Mouse (Mus musculus) cerebellum, adult 2 months (tissue): ENCODE data around the gene Syn2. TPM values are rescaled to one million over a fixed set of nuclear protein-coding genes. Genes with fewer than 3 reads are reported as not detected.

Source experiments
- DNase-seq, 2 experiments: peaks; one replicate each; pipeline ENCODE4 v3.0.0; 2021
- H3K27ac ChIP-seq: fragments of 200-500 bp; 2 replicates; pipeline ENCODE4 v1.5.1; 2012; ENCODE audit warnings: low read length, control low read depth, inconsistent platforms; ENCODE audit not compliant: insufficient read depth
- H3K27me3 ChIP-seq: fragments of 200-500 bp; 2 replicates; pipeline ENCODE4 v1.6.1; 2012; ENCODE audit warnings: inconsistent platforms, mild to moderate bottlenecking, low read length, moderate library complexity; ENCODE audit not compliant: control insufficient read depth, insufficient read depth
- H3K4me1 ChIP-seq: fragments of 200-500 bp; 2 replicates; pipeline ENCODE4 v1.6.1; 2011; ENCODE audit warnings: low read length; ENCODE audit not compliant: control insufficient read depth, insufficient read depth
- H3K4me3 ChIP-seq: fragments of 200-500 bp; replicated peaks from 2 replicates; pipeline ENCODE3; 2011; ENCODE audit warnings: mild to moderate bottlenecking, low read depth, low read length, control low read depth; ENCODE audit not compliant: insufficient read depth
- CTCF ChIP-seq: fragments of 200-500 bp; IDR thresholded peaks from 2 replicates; pipeline ENCODE4 v1.5.1; 2011; ENCODE audit warnings: low read depth, mild to moderate bottlenecking, control low read depth, low read length, moderate library complexity, borderline replicate concordance; ENCODE audit not compliant: insufficient read depth
- POLR2A ChIP-seq: fragments of 200-500 bp; IDR thresholded peaks from 2 replicates; pipeline ENCODE4 v1.6.1; 2011; ENCODE audit warnings: low read length, control low read depth, borderline replicate concordance; ENCODE audit not compliant: insufficient read depth
- WGBS: fragments of 180-500 bp; shearing (Covaris S2); methylation state at CpG from one replicate; pipeline ENCODE4 v1.1.7; 2018; 5-methylcytosine and 5-hydroxymethylcytosine counted together
- polyA plus RNA-seq: library from polyadenylated mRNA; depleted of rRNA; stranded (reverse); fragments of >200 nt; gene quantifications from 2 replicates; pipeline ENCODE4 v1.2.3, GENCODE M21; 2012

Gene Syn2
- polyA plus RNA-seq, 1 experiment = 272 TPM

DNA sequence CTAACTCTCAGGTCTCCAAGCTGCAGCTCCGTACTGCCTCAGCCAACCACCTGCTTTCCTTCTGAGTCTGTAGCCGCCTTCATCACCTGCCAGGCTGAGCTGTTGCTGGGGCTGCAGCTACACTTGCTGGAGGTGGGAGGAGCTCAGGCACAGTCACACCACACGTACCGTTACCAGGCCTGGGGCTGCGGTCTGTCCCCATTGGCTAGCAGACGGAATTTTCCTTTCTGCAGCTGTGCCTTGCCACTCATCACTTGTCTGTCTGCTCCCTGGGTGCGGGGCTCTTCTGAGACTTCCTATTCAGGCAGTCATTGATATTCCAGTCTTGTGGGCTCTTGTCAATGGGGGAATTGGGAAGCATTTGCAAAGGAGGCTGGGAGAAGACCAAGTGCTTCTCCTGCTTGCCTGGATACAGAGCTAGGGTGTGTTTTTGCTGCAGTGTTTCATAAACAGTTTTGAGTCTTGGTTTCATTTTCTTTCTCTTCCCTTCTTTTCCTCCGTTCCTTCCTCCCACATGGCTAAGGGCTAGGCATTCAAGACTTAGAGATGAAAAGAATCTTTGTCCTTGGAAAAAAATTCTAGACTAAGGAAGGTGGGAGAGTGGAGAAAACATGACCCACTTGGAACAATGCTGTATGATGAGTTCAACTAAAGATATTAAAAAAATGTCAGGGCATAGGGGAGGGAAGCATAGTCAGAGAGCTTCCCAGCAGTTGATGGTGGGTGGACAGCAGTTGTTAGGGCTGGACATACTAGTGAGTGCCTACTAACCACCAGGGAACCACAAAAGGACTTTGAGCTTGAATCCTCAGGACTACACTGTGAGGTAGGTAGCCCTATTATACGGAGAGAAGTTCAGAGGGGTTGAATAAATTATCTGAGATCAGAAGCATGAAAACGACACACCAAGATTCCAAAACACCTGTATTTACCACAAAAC is 11.2 kb upstream of the Syn2 start:
- Histone ChIP-seq H3K4me1 (peaks cover 14% of the 10 kb centered on the region; the same call in 1 of the 2 replicates), H3K27ac (peak overlapping the region; percentile 28; the same call in 1 of the 2 replicates), H3K27me3 (no peaks in the 10 kb centered on the region), H3K4me3 (no peak overlapping the region)
- TF ChIP-seq POLR2A (no peak), CTCF (no peak)
- WGBS = 61% methylated on average over 10 of the region's 10 CpGs
- DNase-seq = peak; percentile 39 to 63

DNA sequence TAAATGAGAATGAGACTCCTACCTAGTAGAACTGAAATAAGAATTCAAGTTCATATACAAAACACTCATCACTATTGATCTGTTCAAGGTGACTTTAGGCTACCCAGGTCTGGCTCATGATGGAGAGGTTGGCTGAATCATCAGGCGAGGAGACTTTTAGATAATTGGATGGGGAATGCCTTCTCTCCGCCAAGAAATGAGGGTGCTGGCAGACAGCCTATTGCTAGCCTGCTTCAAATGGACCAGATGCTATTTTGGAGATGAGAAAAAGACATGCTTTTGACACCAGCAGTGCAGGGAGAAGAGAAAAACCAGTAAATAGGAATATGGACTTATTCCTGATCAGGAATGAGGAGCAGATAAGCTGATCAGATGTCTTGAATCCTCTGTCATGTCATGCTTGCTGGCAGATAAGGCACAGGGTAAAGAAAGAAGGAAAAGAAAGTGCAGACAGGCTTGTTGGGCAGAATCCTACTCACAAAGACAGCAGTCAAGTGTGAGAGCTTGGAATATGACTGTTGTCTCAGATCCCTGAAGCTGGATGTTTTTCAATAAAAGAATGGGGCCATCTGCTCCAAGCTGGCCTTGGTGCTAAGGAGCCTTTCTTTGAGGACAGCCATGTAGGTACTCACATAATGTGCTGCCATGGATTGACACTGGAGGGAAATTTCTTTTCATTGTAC is 9.9 kb upstream of the Syn2 start:
- Histone ChIP-seq H3K4me3 (no peak overlapping the region), H3K27ac (peak overlapping the region; percentile 69; the same call in 1 of the 2 replicates), H3K4me1 (peaks cover 14% of the 10 kb centered on the region; the same call in 1 of the 2 replicates), H3K27me3 (no peaks in the 10 kb centered on the region)
- TF ChIP-seq CTCF (no peak), POLR2A (no peak)
- 1% methylated on average over 2 of the region's 2 CpGs for WGBS
- peak; percentile 92 to 95 for DNase-seq

- TF ChIP-seq POLR2A (no peak), CTCF (no peak)
- peak overlapping the region; percentile 69; the same call in 1 of the 2 replicates for H3K27ac ChIP-seq
- no peak overlapping the region for H3K4me3 ChIP-seq
- H3K4me1 ChIP-seq = peaks cover 14% of the 10 kb centered on the region; the same call in 1 of the 2 replicates
- 19% methylated on average over 1 of the region's 1 CpGs for WGBS
- no peaks in the 10 kb centered on the region for H3K27me3 ChIP-seq
- DNase-seq = no peak
Observed at GRCm38 (mm10) chr6:115125358-115125720, 9.4 kb upstream of the Syn2 start.

GRCm38 (mm10) chr6:115126232-115126785 is 8.4 kb upstream of the Syn2 start:
- WGBS = 30% methylated on average over 2 of the region's 2 CpGs

GRCm38 (mm10) chr6:115126851-115127250 is 7.9 kb upstream of the Syn2 start:
- Histone ChIP-seq H3K27ac (no peak overlapping the region), H3K4me1 (peaks cover 14% of the 10 kb centered on the region; the same call in 1 of the 2 replicates), H3K27me3 (no peaks in the 10 kb centered on the region), H3K4me3 (no peak overlapping the region)
- 53% methylated on average over 3 of the region's 3 CpGs for WGBS
- no peak for DNase-seq
- TF ChIP-seq CTCF (no peak), POLR2A (no peak)

More at GRCm38 (mm10) chr6:115126232-115126785, 8.4 kb upstream of the Syn2 start:
- Histone ChIP-seq H3K27me3 (no peaks in the 10 kb centered on the region), H3K27ac (peak overlapping the region; percentile 73), H3K4me3 (no peak overlapping the region), H3K4me1 (peaks cover 14% of the 10 kb centered on the region; the same call in 1 of the 2 replicates)
- peak; percentile 24 to 45 for DNase-seq
- TF ChIP-seq CTCF (no peak), POLR2A (no peak)

DNA sequence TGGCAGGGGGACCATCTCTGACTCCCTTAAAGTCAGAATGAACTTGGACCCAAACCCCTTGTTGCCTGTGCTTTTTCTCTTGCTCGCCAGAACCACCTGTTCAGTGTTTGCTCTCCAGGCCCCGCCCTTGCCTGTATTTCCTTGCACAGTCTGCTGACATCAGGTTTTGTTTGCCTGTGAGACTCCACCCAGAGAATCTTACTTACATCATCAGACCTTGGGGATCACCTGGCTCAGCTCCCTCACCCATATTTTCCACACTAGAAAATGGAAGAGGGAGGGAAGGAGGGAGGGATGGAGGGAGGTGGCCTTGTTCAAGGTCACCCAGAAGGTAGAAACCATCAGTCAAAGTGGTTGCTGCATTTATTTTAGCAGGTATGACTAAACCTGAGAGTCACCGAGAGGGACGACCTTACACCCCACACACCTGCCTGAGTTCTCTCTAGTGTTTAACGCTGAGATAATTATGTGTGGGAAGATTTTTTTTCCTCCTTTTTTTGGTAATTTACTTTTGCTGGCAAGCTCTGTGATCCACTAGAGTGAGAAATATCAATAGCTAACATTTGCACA is 7.4 kb upstream of the Syn2 start:
- 78% methylated on average over 5 of the region's 5 CpGs for WGBS
- H3K4me1 ChIP-seq = peaks cover 14% of the 10 kb centered on the region; the same call in 1 of the 2 replicates
- DNase-seq = no peak
- H3K27me3 ChIP-seq = no peaks in the 10 kb centered on the region
- TF ChIP-seq CTCF (no peak), POLR2A (no peak)
- H3K27ac ChIP-seq = no peak overlapping the region
- H3K4me3 ChIP-seq = no peak overlapping the region

- under 1% methylated on average over 27 of the region's 27 CpGs for WGBS
- H3K27me3 ChIP-seq = no peaks in the 10 kb centered on the region
- H3K4me3 ChIP-seq = peak overlapping the region; percentile 90
- peak overlapping the region; percentile 91 for H3K27ac ChIP-seq
- H3K4me1 ChIP-seq = no peaks in the 10 kb centered on the region; the same call in 1 of the 2 replicates
- TF ChIP-seq POLR2A (no peak), CTCF (no peak)
- peak in 1 of 2 experiments; percentile 56 for DNase-seq
Observed at GRCm38 (mm10) chr6:115135332-115135649, 589 bp downstream of the Syn2 start.
